Mouse (Mus musculus) right cerebral cortex, postnatal 36 days (tissue): ENCODE results near the gene Tmem151a.
"Not testable (repeated sequence)": the region's sequence is repeated elsewhere in the genome, so short reads cannot be mapped to it uniquely, and the experiment has no call there.

Source experiments
- DNase-seq, 2 experiments: peaks; one replicate each; pipeline ENCODE4 v3.0.0; 2022; ENCODE audit warnings: low spot score in 2 of 2, mixed read lengths in 1 of 2

Gene Tmem151a

GRCm38 (mm10) chr19:5094746-5095417, 9.6 kb upstream of the Tmem151a start:
- no peak for DNase-seq

GRCm38 (mm10) chr19:5094243-5094632, 8.9 kb upstream of the Tmem151a start:
- DNase-seq, result peak; percentile 97 to 98

GRCm38 (mm10) chr19:5093481-5094242, 8.3 kb upstream of the Tmem151a start:
- no peak for DNase-seq

GRCm38 (mm10) chr19:5092083-5092482, 6.8 kb upstream of the Tmem151a start:
- no peak for DNase-seq

- DNase-seq, result no peak
These were observed 4.0 kb upstream of the Tmem151a start for GRCm38 (mm10) chr19:5089324-5089723.

- peak; percentile 95 to 98 for DNase-seq
These were observed 2.8 kb upstream of the Tmem151a start, which contains the start of gene Yif1a for GRCm38 (mm10) chr19:5087884-5088728. Gene Yif1a (plus strand): TSS chr19:5088538.

GRCm38 (mm10) chr19:5086533-5086932, 1.2 kb upstream of the Tmem151a start:
- DNase-seq, result not testable (repeated sequence)

GRCm38 (mm10) chr19:5084834-5085144, 542 bp downstream of the Tmem151a start:
- DNase-seq, result no peak

GRCm38 (mm10) chr19:5083961-5084833, 1.1 kb downstream of the Tmem151a start:
- no peak for DNase-seq

- peak in 1 of 2 experiments; percentile 28 for DNase-seq
These were observed 2.7 kb downstream of the Tmem151a start for GRCm38 (mm10) chr19:5082596-5082995.

GRCm38 (mm10) chr19:5082005-5082404, 3.3 kb downstream of the Tmem151a start:
- DNase-seq, result no peak

- no peak for DNase-seq
These were observed 6.1 kb downstream of the Tmem151a start for GRCm38 (mm10) chr19:5079279-5079678.

GRCm38 (mm10) chr19:5073518-5073917, 11.8 kb downstream of the Tmem151a start:
- DNase-seq, result no peak

- no peak for DNase-seq
These were observed 12.3 kb downstream of the Tmem151a start for GRCm38 (mm10) chr19:5073028-5073427.

- DNase-seq, result no peak
These were observed 12.8 kb downstream of the Tmem151a start for GRCm38 (mm10) chr19:5072389-5073019.

GRCm38 (mm10) chr19:5071545-5072369, 13.6 kb downstream of the Tmem151a start:
- no peak for DNase-seq

GRCm38 (mm10) chr19:5071077-5071476, 14.3 kb downstream of the Tmem151a start:
- no peak for DNase-seq

GRCm38 (mm10) chr19:5069978-5070377, 15.4 kb downstream of the Tmem151a start:
- DNase-seq, result no peak

- DNase-seq, result no peak
These were observed 15.8 kb downstream of the Tmem151a start for GRCm38 (mm10) chr19:5069486-5069885.
